Mouse (Mus musculus): ENCODE data around the gene Ift27.

DNA sequence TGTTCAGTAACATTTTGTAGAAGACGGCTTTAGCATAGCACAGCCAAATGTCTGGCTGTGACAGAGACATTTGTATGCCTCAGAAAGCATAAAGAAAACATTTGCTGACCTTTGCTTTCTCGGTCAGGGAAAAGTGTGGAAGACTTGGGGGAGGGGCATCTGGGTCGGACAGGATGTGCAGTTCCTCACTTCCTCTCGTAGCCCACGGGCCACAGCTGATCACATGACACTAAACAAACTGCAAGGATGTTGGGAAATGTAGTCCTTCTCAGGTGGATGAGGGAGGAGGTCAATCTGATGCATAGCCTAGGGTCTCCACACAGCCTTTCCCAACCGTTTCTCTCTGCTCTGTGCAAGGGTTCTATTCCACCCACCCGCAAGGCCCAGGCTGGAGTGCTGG is 25.3 kb downstream of the Ift27 start:
- no peak for TF ChIP-seq CTCF (conservative IDR thresholded peaks at IDR 0.05; ENCODE audit: insufficient read depth, insufficient read length, low read depth, low read length)
- no peak for TF ChIP-seq POLR2A (IDR thresholded peaks at IDR 0.05; ENCODE audit: low read depth, low read length)
